Mouse (Mus musculus): Measurements from ENCODE around the gene Olfr187. TPM values are rescaled to one million over a fixed set of nuclear protein-coding genes. Genes with fewer than 3 reads are reported as not detected.
"Not testable (repeated sequence)": the region's sequence is repeated elsewhere in the genome, so short reads cannot be mapped to it uniquely, and the experiment has no call there.

The Olfr187 gene
- polyA plus RNA-seq (2012; rRNA removed): not detected in 2 replicates

GRCm38 (mm10) chr16:59039710-59040109 lies at the start of gene Olfr187:
TSS of gene Olfr187 (minus strand) at chr16:59039767.
- TF ChIP-seq CTCF (IDR thresholded peaks at IDR 0.05; ENCODE audit: borderline replicate concordance, extremely low read depth, insufficient read depth, insufficient read length): no peak
- no peak for DNase-seq (ENCODE audit: low read depth)

GRCm38 (mm10) chr16:59081113-59081512 lies 41.5 kb upstream of the Olfr187 start:
- DNase-seq (ENCODE audit: low read depth): not testable (repeated sequence)

- TF ChIP-seq POLR2A (IDR thresholded peaks at IDR 0.05; ENCODE audit: borderline replicate concordance, extremely low read depth, insufficient read depth, insufficient read length, poor library complexity, severe bottlenecking) (no peak), CTCF (IDR thresholded peaks at IDR 0.05; ENCODE audit: borderline replicate concordance, extremely low read depth, insufficient read depth, insufficient read length) (no peak)
- no peak for DNase-seq (ENCODE audit: low read depth)
Observed at GRCm38 (mm10) chr16:59077905-59078304, 38.3 kb upstream of the Olfr187 start, which contains the start of gene Olfr190. TSS of gene Olfr190 (minus strand) at chr16:59078005.

DNA sequence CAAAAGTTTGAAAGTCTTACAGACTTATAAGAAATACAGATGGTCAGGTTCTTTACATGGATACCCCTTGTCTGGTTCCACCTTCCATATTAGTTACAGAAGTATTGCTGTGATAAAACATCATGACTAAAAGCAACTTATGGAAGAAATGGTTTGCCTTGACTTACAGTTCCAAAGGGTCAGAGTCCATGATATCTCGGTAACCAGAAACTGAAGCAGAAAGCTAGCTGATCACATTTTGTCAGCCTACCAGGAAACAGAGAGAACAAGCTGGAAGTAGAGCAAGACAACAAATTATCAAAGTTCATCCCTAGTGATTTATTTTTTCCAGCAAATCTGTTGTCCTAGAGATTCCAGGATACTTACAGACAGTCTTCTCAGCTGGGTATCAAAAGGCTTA lies 34.0 kb upstream of the Olfr187 start:
- TF ChIP-seq POLR2A (IDR thresholded peaks at IDR 0.05; ENCODE audit: borderline replicate concordance, extremely low read depth, insufficient read depth, insufficient read length, poor library complexity, severe bottlenecking) (no peak), CTCF (IDR thresholded peaks at IDR 0.05; ENCODE audit: borderline replicate concordance, extremely low read depth, insufficient read depth, insufficient read length) (no peak)

GRCm38 (mm10) chr16:59071755-59072154 lies 32.2 kb upstream of the Olfr187 start:
- DNase-seq (ENCODE audit: low read depth): no peak
- no peak for TF ChIP-seq CTCF (IDR thresholded peaks at IDR 0.05; ENCODE audit: borderline replicate concordance, extremely low read depth, insufficient read depth, insufficient read length)
- no peak for TF ChIP-seq POLR2A (IDR thresholded peaks at IDR 0.05; ENCODE audit: borderline replicate concordance, extremely low read depth, insufficient read depth, insufficient read length, poor library complexity, severe bottlenecking)

More for the DNA sequence above, 34.0 kb upstream of the Olfr187 start:
- DNase-seq (ENCODE audit: low read depth): no peak

DNA sequence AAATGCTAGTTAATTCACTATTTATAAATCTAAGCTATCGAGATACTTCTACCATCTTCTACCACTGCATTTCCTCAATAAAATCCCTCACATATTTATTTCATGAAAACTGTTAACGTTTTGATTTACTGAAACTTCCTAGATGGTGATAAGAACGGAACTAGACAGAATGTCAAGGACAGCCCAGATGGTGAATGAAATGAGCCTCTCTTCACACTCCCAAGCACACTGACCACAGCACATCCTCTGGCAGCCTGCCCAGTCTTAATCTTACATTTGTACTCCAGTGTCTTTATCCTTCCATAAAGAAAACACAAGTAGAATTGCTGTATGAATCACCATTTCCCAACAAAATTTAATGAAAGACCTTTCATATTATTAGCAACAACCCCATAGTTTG lies 22.8 kb upstream of the Olfr187 start:
- not testable (repeated sequence) for DNase-seq (ENCODE audit: low read depth)

DNA sequence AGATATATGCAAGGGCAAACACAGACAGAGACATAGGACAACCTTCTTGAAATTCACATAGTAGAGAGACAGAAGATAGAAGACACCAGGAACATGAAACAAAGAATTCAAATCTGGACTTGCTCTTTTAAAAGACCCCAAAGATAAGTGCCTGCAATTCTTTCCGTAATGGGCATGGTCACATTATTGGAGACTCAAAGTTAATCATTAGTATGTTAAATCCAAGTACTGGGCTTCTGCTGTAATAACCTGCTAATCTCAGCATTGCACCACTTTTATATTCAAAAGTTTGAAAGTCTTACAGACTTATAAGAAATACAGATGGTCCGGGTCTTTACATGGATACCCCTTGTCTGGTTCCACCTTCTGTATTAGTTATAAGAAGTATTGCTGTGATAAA lies 9.7 kb upstream of the Olfr187 start:
- not testable (repeated sequence) for DNase-seq (ENCODE audit: low read depth)

GRCm38 (mm10) chr16:59048860-59049259 lies 9.3 kb upstream of the Olfr187 start:
- TF ChIP-seq CTCF (IDR thresholded peaks at IDR 0.05; ENCODE audit: borderline replicate concordance, extremely low read depth, insufficient read depth, insufficient read length): no peak
- no peak for DNase-seq (ENCODE audit: low read depth)

- TF ChIP-seq POLR2A (IDR thresholded peaks at IDR 0.05; ENCODE audit: borderline replicate concordance, extremely low read depth, insufficient read depth, insufficient read length, poor library complexity, severe bottlenecking) (no peak), CTCF (IDR thresholded peaks at IDR 0.05; ENCODE audit: borderline replicate concordance, extremely low read depth, insufficient read depth, insufficient read length) (no peak)
- no peak for DNase-seq (ENCODE audit: low read depth)
Observed at GRCm38 (mm10) chr16:59047579-59047978, 8.0 kb upstream of the Olfr187 start.

- no peak for DNase-seq (ENCODE audit: low read depth)
- TF ChIP-seq CTCF (IDR thresholded peaks at IDR 0.05; ENCODE audit: borderline replicate concordance, extremely low read depth, insufficient read depth, insufficient read length) (no peak), POLR2A (IDR thresholded peaks at IDR 0.05; ENCODE audit: borderline replicate concordance, extremely low read depth, insufficient read depth, insufficient read length, poor library complexity, severe bottlenecking) (no peak)
Observed at GRCm38 (mm10) chr16:59045835-59046234, 6.3 kb upstream of the Olfr187 start.

- no peak for TF ChIP-seq CTCF (IDR thresholded peaks at IDR 0.05; ENCODE audit: borderline replicate concordance, extremely low read depth, insufficient read depth, insufficient read length)
- no peak for TF ChIP-seq POLR2A (IDR thresholded peaks at IDR 0.05; ENCODE audit: borderline replicate concordance, extremely low read depth, insufficient read depth, insufficient read length, poor library complexity, severe bottlenecking)
- no peak for DNase-seq (ENCODE audit: low read depth)
Observed at GRCm38 (mm10) chr16:59030191-59030590, 9.4 kb downstream of the Olfr187 start, which contains the start of gene Olfr186. TSS of gene Olfr186 (minus strand) at chr16:59030291.

DNA sequence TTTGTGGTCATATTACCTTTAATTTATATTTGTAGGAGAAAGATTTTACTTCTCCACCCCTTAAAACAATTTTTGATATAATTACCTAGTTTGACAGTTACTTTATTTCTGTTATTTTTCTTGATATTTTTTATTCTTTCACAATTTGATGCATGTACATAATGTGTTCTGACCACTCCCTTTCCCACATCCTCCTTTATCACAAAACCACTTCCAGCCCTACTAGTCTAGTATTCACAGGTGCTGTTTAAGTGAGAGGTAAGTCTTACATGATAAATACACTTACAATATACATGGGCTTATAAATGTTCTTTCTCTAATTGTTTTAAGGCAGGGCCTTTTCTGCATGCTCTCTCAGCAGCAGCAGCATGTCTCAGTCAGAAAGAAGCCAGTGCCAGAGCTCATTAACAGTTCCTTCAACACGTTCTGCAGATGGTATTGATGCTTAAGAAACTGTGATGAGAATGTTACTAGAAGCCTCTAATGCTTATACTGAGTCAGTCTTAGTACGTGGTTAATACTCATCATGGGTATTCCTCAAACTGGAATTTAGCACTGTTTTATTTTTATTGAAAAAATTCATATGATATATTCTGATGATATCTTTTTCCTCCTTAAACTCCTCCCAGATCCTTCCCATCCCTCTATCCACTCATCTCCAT lies 26.1 kb downstream of the Olfr187 start:
- TF ChIP-seq CTCF (IDR thresholded peaks at IDR 0.05; ENCODE audit: borderline replicate concordance, extremely low read depth, insufficient read depth, insufficient read length) (no peak), POLR2A (IDR thresholded peaks at IDR 0.05; ENCODE audit: borderline replicate concordance, extremely low read depth, insufficient read depth, insufficient read length, poor library complexity, severe bottlenecking) (no peak)
- peak; percentile 27 for DNase-seq (ENCODE audit: low read depth)

DNA sequence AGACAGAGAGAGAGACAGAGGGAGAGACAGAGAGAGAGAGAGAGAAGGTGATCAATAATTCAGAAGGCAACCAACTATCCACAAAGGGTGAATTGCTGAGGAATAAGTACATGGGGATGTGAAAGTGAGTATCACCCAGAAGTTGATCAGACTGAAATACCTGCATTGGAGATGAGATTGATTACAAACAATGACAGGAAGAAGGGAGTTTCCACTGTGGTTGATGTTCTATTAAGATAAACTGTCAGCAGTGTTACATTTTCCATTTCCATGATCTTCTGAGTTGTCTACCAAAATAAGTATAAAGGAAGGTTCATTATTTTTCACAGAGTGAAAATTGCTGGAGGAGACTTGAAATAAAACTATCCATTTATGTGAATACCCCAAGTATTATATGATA lies 32.4 kb downstream of the Olfr187 start:
- TF ChIP-seq CTCF (IDR thresholded peaks at IDR 0.05; ENCODE audit: borderline replicate concordance, extremely low read depth, insufficient read depth, insufficient read length) (no peak), POLR2A (IDR thresholded peaks at IDR 0.05; ENCODE audit: borderline replicate concordance, extremely low read depth, insufficient read depth, insufficient read length, poor library complexity, severe bottlenecking) (no peak)
- no peak for DNase-seq (ENCODE audit: low read depth)

Data from brain, embryonic 14.5 days (tissue).